Mouse (Mus musculus): ENCODE results near the gene Rassf2. TPM values are rescaled to one million over a fixed set of nuclear protein-coding genes. Genes with fewer than 3 reads are reported as not detected.

Gene Rassf2
- polyA plus RNA-seq, 1 experiment from 2014 or later: 29.2 TPM

DNA sequence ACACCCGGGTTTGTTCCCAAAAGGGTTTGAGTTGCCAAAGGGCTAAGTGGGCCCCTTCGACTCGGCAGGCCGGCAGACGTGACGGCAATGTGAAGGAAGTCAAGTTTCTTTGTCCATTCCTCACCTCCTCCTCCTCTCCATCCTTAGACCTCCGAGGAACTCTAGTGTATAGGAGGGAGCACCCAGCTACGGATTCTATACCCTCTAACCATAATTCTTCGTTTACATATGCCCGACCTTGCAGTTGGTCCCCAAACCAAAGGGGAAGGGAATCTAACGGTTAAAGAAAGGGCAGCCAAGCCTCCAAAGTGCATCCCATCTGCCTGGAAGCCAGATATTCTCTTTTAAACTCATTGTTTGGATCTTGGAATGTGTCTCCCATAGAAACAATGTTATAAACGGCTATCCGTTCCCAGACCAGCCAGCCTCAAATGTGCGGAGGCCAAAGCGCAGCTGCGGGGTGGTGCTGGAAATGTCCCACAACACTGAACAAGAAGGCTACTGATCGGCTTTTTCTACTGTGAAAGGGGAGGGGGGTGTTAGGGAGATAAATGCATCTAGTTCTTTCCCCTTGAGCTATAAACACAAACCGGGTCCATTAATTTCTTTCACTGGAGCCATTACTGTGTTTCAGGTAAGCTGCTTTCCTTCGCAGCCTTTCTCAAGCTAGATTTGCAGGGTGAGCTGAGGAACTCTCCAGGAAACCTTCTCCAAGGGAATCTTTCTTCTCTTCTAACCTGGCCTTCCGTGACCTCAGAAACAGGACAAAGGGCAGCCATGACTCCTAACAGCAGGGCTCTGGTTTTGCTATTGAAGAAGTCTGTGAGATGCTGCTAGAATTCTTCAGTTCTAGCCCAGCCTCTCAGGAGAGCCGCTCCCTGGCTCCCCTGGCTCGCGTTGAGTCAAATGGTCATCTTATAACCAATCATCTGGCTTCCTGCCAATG, 633 bp upstream of the Rassf2 start:
- H3K4me3 ChIP-seq: peak overlapping the region; percentile 57
- no peaks in the 10 kb centered on the region for H3K36me3 ChIP-seq
- peak overlapping the region; percentile 75 for H3K9ac ChIP-seq
- no peaks in the 10 kb centered on the region for H3K27me3 ChIP-seq
- H3K4me2 ChIP-seq (replicated peaks): peak overlapping the region; percentile 82
- H3K27ac ChIP-seq: peak overlapping the region; percentile 91
- 6% methylated on average over 23 of the region's 23 CpGs for WGBS
- peak; percentile 36; the same call in 1 of the 2 replicates for ATAC-seq (ENCODE audit: low FRiP score)
- peaks cover 39% of the 10 kb centered on the region for H3K4me1 ChIP-seq
- H3K9me3 ChIP-seq (replicated peaks): no peaks in the 10 kb centered on the region

DNA sequence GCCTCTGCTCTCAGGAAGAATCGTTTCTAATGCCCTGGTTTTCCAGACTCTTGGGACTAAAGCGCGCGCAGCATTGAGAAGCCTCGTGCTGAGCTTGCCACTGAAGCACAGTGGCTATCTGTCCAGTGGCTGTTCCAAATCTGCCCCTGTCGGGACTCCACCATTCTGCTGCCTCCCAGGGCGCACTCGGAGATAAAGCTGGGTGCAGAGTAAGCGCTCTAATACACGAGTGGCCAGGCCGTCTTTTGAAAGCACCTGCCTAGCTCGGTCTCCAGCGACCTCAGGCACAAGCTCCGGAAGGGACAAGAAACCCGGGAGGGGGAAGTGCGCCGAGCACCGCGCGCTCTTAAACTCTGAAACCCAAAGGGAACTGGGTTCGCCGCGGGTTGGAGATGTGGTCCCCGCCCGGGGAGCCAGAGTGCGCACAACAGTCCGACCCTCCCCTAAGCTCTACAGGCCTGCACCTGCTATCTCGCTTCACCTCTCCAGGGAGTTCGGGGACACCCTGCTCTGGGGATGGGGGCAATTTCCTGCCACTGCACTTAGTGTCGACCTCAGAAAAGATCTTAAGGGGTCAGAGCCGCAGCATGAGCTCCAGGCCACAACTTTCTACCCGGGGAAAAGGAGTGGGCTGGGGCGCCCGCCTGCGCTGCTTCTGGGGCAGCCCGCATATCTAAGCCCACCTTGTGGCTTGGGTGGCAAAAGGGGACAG, 1.0 kb downstream of the Rassf2 start:
- H3K4me1 ChIP-seq: peaks cover 32% of the 10 kb centered on the region
- under 1% methylated on average over 36 of the region's 36 CpGs for WGBS
- H3K4me3 ChIP-seq: peak overlapping the region; percentile 57
- peak overlapping the region; percentile 75 for H3K9ac ChIP-seq
- peak overlapping the region; percentile 91 for H3K27ac ChIP-seq
- H3K4me2 ChIP-seq (replicated peaks): peak overlapping the region; percentile 82
- no peaks in the 10 kb centered on the region for H3K27me3 ChIP-seq
- ATAC-seq (ENCODE audit: low FRiP score): peak; percentile 53
- H3K36me3 ChIP-seq: no peaks in the 10 kb centered on the region
- no peaks in the 10 kb centered on the region for H3K9me3 ChIP-seq (replicated peaks)

DNA sequence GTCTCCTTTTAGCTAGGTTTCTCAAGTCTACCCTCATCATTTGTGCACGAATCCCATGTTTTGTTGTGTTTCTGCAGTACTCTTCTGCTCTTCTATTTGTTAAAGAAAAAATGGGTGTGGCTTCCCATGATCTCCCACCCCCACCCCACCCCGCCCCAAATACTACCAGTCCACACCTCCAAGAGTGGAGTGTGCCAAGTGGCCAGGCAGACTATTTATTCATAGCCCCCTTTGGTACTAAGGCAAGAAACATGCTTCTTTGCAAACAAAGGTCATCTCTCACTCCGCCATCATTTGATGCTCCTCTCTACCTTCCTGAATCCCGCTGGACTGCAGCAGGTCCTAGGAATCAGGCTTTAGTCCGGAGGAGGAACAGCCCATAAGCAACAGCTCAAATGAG, 2.0 kb downstream of the Rassf2 start:
- ATAC-seq (ENCODE audit: low FRiP score): no peak
- peaks cover 32% of the 10 kb centered on the region for H3K4me1 ChIP-seq
- no peaks in the 10 kb centered on the region for H3K36me3 ChIP-seq
- H3K4me3 ChIP-seq: peak overlapping the region; percentile 57
- no peaks in the 10 kb centered on the region for H3K27me3 ChIP-seq
- H3K27ac ChIP-seq: no peak overlapping the region
- no peaks in the 10 kb centered on the region for H3K9me3 ChIP-seq (replicated peaks)
- H3K4me2 ChIP-seq (replicated peaks): peak overlapping the region; percentile 82
- 40% methylated on average over 5 of the region's 5 CpGs for WGBS
- H3K9ac ChIP-seq: no peak overlapping the region

DNA sequence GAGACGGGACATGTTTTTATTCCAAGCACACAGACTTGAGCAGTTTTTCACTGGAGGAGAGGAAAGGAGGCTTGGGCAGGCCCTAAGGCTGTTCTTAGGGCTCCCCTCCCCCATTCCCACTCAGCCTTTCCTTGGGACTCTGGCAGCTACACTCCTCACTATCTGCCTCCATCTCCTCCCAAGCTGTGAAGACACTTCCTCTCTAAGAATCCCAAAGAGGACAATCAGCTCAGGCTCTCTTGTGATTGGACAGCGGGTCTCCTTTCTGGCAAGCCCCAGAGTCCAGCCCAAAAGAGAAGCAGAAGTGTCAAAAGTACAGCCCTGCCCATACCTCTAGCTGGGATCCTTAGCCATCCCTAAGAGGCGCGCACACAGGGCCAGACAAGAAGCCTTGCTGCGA, 2.7 kb downstream of the Rassf2 start:
- H3K9ac ChIP-seq: no peak overlapping the region
- no peaks in the 10 kb centered on the region for H3K9me3 ChIP-seq (replicated peaks)
- peaks cover 32% of the 10 kb centered on the region for H3K4me1 ChIP-seq
- ATAC-seq (ENCODE audit: low FRiP score): no peak
- H3K4me3 ChIP-seq: no peak overlapping the region
- 57% methylated on average over 5 of the region's 5 CpGs for WGBS
- peak overlapping the region; percentile 82; the same call in 1 of the 2 replicates for H3K4me2 ChIP-seq (replicated peaks)
- H3K27ac ChIP-seq: no peak overlapping the region
- H3K27me3 ChIP-seq: no peaks in the 10 kb centered on the region
- no peaks in the 10 kb centered on the region for H3K36me3 ChIP-seq

DNA sequence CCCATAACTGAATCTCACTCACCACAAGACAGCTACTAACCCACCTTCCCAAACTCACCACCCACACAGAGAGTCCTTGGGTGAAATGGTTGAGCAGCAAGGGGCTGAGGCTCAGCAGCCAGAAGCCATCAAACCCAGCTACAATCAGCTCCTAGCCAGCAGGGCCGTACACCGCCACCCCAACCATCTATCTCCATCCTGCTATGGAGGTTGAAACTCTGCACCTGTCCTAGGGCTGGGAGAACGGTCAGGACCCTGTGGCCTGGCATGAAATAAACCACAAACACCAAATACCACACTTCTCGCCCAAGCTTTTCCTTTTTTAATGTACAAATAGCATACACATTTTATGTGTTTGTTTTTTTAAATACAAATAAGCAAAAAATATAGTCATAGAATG, 6.0 kb downstream of the Rassf2 start:
- H3K4me2 ChIP-seq (replicated peaks): no peak overlapping the region
- H3K4me3 ChIP-seq: no peak overlapping the region
- no peaks in the 10 kb centered on the region for H3K27me3 ChIP-seq
- H3K9me3 ChIP-seq (replicated peaks): no peaks in the 10 kb centered on the region
- H3K36me3 ChIP-seq: no peaks in the 10 kb centered on the region
- no peak for ATAC-seq (ENCODE audit: low FRiP score)
- peaks cover 24% of the 10 kb centered on the region for H3K4me1 ChIP-seq
- 93% methylated on average over 4 of the region's 4 CpGs for WGBS
- H3K9ac ChIP-seq: no peak overlapping the region
- H3K27ac ChIP-seq: no peak overlapping the region

DNA sequence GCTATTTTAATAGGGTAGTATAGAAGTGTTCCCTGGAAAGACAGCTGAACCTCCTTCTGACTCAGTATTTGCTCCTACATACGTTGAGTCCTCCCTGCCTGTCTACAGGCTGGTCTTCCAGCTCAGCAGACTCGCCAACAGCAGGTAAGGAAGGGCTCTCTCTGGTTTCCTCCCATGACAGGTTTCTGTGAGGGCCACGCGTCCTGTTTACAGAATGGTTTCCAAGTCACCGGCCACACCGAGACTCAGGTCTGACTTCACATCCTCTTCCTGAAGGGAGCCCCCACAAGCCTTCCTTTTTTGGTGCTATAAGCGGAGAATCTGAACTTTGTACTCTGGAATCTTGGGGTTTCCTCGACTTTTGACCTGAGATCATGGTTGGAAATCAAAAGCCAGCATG, 7.4 kb downstream of the Rassf2 start:
- 83% methylated on average over 8 of the region's 8 CpGs for WGBS
- Histone ChIP-seq H3K4me2 (replicated peaks) (no peak overlapping the region), H3K27ac (no peak overlapping the region), H3K27me3 (no peaks in the 10 kb centered on the region), H3K4me3 (no peak overlapping the region), H3K9me3 (replicated peaks) (no peaks in the 10 kb centered on the region), H3K9ac (no peak overlapping the region), H3K36me3 (no peaks in the 10 kb centered on the region), H3K4me1 (peaks cover 17% of the 10 kb centered on the region)
- no peak for ATAC-seq (ENCODE audit: low FRiP score)

DNA sequence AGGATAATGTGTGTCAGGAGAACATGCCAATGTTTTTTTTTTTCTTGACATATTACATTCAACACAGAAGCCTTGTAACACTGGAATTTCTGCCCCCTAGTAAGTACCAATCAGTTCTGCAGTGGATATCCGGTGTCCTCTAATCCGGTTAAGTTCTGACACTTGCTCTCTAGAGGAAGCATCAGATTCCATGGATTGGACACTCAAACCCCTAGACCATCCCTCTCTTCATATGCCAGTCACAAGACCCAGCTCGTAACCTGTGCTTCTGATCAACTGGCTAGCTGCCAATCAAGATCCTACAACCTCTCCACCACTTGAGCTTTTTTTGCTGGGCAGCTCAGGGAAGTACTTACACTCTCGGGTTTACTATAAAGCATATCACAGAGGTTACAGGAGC, 8.4 kb downstream of the Rassf2 start:
- Histone ChIP-seq H3K27me3 (no peaks in the 10 kb centered on the region), H3K4me3 (no peak overlapping the region), H3K9ac (no peak overlapping the region), H3K4me2 (replicated peaks) (no peak overlapping the region), H3K27ac (no peak overlapping the region; the same call in 1 of the 2 replicates), H3K9me3 (replicated peaks) (no peaks in the 10 kb centered on the region), H3K4me1 (peaks cover 12% of the 10 kb centered on the region; the same call in 1 of the 2 replicates), H3K36me3 (no peaks in the 10 kb centered on the region)
- 87% methylated on average over 4 of the region's 4 CpGs for WGBS
- ATAC-seq (ENCODE audit: low FRiP score): no peak

DNA sequence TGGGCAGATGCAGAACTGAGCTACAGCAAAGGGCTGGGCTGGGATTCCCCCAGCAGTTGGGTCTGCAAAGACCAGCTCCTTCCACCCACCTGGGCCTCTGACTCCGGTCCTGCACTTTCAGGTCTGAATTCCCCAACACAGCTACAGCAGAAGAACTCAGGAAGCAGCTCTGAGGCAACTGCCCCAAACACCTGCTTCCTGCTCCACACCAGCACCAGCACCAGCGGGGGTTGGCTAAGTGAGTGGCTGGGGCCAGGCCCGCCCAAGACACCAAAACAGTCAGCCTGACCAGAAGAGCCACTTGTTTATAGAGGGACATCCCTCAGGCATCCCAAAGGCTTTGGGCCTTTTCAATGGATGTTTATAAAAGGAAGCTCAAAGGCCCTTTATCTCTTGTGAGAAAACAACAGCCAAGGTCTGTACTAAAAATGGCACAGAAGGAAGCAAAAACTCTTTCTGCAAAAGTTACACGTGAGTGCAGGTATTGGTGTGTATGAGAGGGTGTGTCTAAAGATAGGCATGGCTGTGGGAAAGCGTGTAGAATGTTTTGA, 9.0 kb downstream of the Rassf2 start:
- Histone ChIP-seq H3K27ac (no peak overlapping the region), H3K4me2 (replicated peaks) (no peak overlapping the region), H3K9ac (no peak overlapping the region), H3K27me3 (no peaks in the 10 kb centered on the region), H3K4me3 (no peak overlapping the region), H3K9me3 (replicated peaks) (no peaks in the 10 kb centered on the region), H3K36me3 (no peaks in the 10 kb centered on the region), H3K4me1 (peaks cover 12% of the 10 kb centered on the region; the same call in 1 of the 2 replicates)
- ATAC-seq (ENCODE audit: low FRiP score): no peak
- WGBS: 66% methylated on average over 5 of the region's 5 CpGs

DNA sequence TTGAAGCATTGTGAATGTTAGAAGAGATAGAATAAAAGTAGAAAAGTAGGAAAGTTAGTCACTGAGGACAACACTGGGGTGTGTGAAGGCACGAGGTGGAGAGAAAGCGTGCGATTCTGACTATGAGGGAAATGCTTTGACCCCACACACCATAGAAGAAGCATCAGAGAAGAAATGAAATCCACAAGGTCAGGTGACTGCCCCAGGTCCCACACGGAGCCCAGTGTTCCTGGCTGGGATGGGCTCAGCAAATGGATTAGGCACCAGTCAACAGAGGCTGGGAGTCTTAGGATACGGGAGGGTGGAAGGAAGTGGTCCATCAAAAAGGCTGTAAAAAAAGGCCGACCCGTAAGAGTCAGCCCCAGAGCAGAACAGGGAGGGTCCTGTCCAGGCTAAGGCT, 9.6 kb downstream of the Rassf2 start:
- no peak for ATAC-seq (ENCODE audit: low FRiP score)
- H3K4me2 ChIP-seq (replicated peaks): no peak overlapping the region
- no peaks in the 10 kb centered on the region for H3K36me3 ChIP-seq
- H3K27me3 ChIP-seq: no peaks in the 10 kb centered on the region
- H3K9me3 ChIP-seq (replicated peaks): no peaks in the 10 kb centered on the region
- no peak overlapping the region for H3K4me3 ChIP-seq
- no peak overlapping the region for H3K27ac ChIP-seq
- 87% methylated on average over 7 of the region's 7 CpGs for WGBS
- H3K4me1 ChIP-seq: peaks cover 12% of the 10 kb centered on the region; the same call in 1 of the 2 replicates
- H3K9ac ChIP-seq: no peak overlapping the region

DNA sequence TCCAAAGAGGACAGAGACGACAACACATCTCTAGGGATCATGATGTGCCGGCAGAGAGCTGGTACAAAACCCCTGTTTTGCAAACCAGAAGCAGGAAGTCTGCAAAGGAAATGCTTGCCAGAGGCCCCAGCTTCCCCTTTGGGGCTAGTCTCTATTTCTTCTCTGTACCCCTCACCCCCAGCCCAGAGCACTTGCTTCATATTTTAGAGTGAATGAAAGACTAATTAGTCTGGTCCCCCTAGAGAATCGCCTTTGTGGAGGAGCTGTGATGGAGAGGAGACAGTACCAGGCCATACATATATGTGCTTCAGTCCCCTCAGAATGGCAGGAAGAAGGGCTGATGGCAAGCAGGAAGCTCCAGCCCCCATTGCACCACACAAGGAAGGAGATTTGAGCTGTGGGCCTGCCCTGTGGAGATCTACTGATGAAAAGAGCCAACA, 10.7 kb downstream of the Rassf2 start:
- H3K27ac ChIP-seq: no peak overlapping the region
- no peaks in the 10 kb centered on the region for H3K36me3 ChIP-seq
- no peak overlapping the region for H3K9ac ChIP-seq
- H3K4me1 ChIP-seq: peaks cover 12% of the 10 kb centered on the region; the same call in 1 of the 2 replicates
- no peaks in the 10 kb centered on the region for H3K9me3 ChIP-seq (replicated peaks)
- no peak overlapping the region for H3K4me3 ChIP-seq
- H3K4me2 ChIP-seq (replicated peaks): no peak overlapping the region
- ATAC-seq (ENCODE audit: low FRiP score): no peak
- 78% methylated on average over 3 of the region's 3 CpGs for WGBS
- H3K27me3 ChIP-seq: no peaks in the 10 kb centered on the region

DNA sequence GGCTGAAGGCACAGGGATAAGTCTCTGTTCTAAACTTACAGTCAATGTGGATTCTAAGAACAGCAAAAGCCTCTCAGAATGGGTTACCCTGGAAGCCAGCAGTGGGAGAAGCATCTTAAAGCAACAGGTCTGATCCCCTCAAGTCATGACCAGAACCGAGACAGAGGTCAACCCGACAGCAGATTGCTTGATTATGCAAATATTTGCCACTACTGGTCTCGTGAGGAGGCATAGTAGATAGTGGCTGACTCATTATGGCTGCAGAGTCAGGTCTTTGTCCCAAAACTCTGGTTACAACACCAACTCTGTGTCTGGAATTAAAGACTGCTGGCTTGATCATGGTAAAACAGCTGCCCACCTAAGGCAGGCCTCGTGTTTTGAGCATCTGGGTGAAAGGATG, 11.9 kb downstream of the Rassf2 start:
- peaks cover 12% of the 10 kb centered on the region; the same call in 1 of the 2 replicates for H3K4me1 ChIP-seq
- H3K27ac ChIP-seq: no peak overlapping the region
- WGBS: 69% methylated on average over 4 of the region's 4 CpGs
- no peaks in the 10 kb centered on the region for H3K9me3 ChIP-seq (replicated peaks)
- no peak for ATAC-seq (ENCODE audit: low FRiP score)
- no peak overlapping the region for H3K4me3 ChIP-seq
- H3K36me3 ChIP-seq: no peaks in the 10 kb centered on the region
- no peak overlapping the region for H3K9ac ChIP-seq
- H3K4me2 ChIP-seq (replicated peaks): no peak overlapping the region
- no peaks in the 10 kb centered on the region for H3K27me3 ChIP-seq

DNA sequence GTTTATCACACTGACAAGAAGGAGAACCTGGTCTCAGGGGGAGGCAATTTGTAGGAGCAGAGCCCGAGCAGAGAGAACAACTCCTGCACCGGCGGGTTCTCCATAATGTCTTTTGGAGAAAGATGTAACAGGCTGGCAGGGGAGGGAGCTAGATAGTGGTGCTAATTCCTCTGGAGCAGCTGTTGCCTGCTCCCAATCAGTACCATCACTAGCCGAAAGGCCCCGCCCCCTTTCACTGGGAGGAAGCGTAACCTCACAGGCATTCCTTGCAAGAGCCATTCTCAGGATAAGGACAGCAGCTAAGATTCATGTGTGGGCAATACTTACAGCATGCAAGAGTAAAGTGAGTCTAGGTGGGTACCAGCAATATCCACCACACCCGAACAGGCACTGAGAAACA, 12.4 kb downstream of the Rassf2 start:
- Histone ChIP-seq H3K4me2 (replicated peaks) (no peak overlapping the region), H3K9me3 (replicated peaks) (no peaks in the 10 kb centered on the region)

More for the DNA sequence above, 12.4 kb downstream of the Rassf2 start:
- Histone ChIP-seq H3K4me3 (no peak overlapping the region), H3K36me3 (no peaks in the 10 kb centered on the region), H3K27ac (no peak overlapping the region), H3K4me1 (peaks cover 12% of the 10 kb centered on the region; the same call in 1 of the 2 replicates), H3K27me3 (no peaks in the 10 kb centered on the region), H3K9ac (no peak overlapping the region)
- 59% methylated on average over 7 of the region's 7 CpGs for WGBS
- ATAC-seq (ENCODE audit: low FRiP score): no peak

Measured in hindbrain, embryonic 12.5 days (tissue).